Mouse (Mus musculus) MEL (cell line): ENCODE measurements around the gene Mrpl17. TPM values are rescaled to one million over a fixed set of nuclear protein-coding genes. Genes with fewer than 3 reads are reported as not detected.

ENCODE experiments used
- DNase-seq: peaks from one replicate; pipeline ENCODE4 v3.0.0; 2011; ENCODE audit warnings: low read depth, low spot score
- H3K27ac ChIP-seq: 2 replicates; pipeline ENCODE4 v1.5.1; 2012; ENCODE audit warnings: low read depth, mild to moderate bottlenecking, control low read depth, low read length, moderate library complexity; ENCODE audit not compliant: control insufficient read depth
- H3K27me3 ChIP-seq, 2 experiments: fragments of 150-350 bp in 1 of 2; sonication (generic) in 1 of 2; 2 replicates each; pipeline ENCODE4 v1.6.1; 2012; ENCODE audit warnings: low read length in 2 of 2, mild to moderate bottlenecking in 2 of 2, improper control_type of control experiment in 1 of 2, moderate library complexity in 1 of 2; ENCODE audit not compliant: insufficient read depth in 2 of 2, control insufficient read depth in 1 of 2
- H3K36me3 ChIP-seq, 2 experiments: 2 replicates each; pipeline ENCODE4 v1.6.1; 2012 to 2014; ENCODE audit warnings: low read length in 2 of 2, improper control_type of control experiment in 1 of 2, inconsistent platforms in 1 of 2, mild to moderate bottlenecking in 1 of 2; ENCODE audit not compliant: insufficient read depth in 2 of 2, control insufficient read depth in 1 of 2
- H3K4me1 ChIP-seq, 2 experiments: fragments of 150-350 bp in 1 of 2; sonication (generic) in 1 of 2; 2 replicates each; pipeline ENCODE4 v1.6.1; 2012; ENCODE audit warnings: low read length in 2 of 2, improper control_type of control experiment in 1 of 2, mild to moderate bottlenecking in 1 of 2; ENCODE audit not compliant: insufficient read depth in 2 of 2, control insufficient read depth in 1 of 2
- H3K4me3 ChIP-seq, 2 experiments: fragments of 150-350 bp in 1 of 2; sonication (generic) in 1 of 2; 2 replicates each; pipeline ENCODE4 v1.5.1; 2012; ENCODE audit warnings: low read depth in 2 of 2, low read length in 2 of 2, mild to moderate bottlenecking in 2 of 2, moderate library complexity in 2 of 2, control low read depth in 1 of 2, improper control_type of control experiment in 1 of 2; ENCODE audit not compliant: control insufficient read depth in 1 of 2, insufficient read depth in 1 of 2
- H3K79me2 ChIP-seq: 2 replicates; pipeline ENCODE4 v1.6.1; 2012; ENCODE audit warnings: mild to moderate bottlenecking, low read length, moderate library complexity; ENCODE audit not compliant: control insufficient read depth, poor library complexity, insufficient read depth
- H3K9ac ChIP-seq: 2 replicates; pipeline ENCODE4 v1.6.1; 2012; ENCODE audit warnings: low read depth, mild to moderate bottlenecking, control low read depth, low read length, moderate library complexity; ENCODE audit not compliant: control insufficient read depth, poor library complexity, severe bottlenecking
- H3K9me3 ChIP-seq: fragments of 150-350 bp; sonication (generic); replicated peaks from 2 replicates; pipeline ENCODE4 v1.6.1; 2012; ENCODE audit warnings: mild to moderate bottlenecking, low read length, improper control_type of control experiment, moderate library complexity; ENCODE audit not compliant: insufficient read depth
- BHLHE40 ChIP-seq: IDR thresholded peaks from 2 replicates; pipeline ENCODE4 v1.6.1; 2012; ENCODE audit warnings: low read depth, mild to moderate bottlenecking, inconsistent platforms, low read length, improper control_type of control experiment, borderline replicate concordance
- CHD2 ChIP-seq: IDR thresholded peaks from 2 replicates; pipeline ENCODE4 v1.6.1; 2011; ENCODE audit warnings: low read length, improper control_type of control experiment
- CTCF ChIP-seq, 3 experiments: IDR thresholded peaks in 2 of 3; conservative IDR thresholded peaks in 1 of 3; 2 replicates each; pipeline ENCODE4 v1.5.1; 2011 to 2012; ENCODE audit warnings: low read length in 3 of 3, low read depth in 2 of 3, mild to moderate bottlenecking in 2 of 3, improper control_type of control experiment in 1 of 3, inconsistent platforms in 1 of 3, mixed read lengths in 1 of 3, moderate library complexity in 1 of 3; ENCODE audit not compliant: control insufficient read depth in 1 of 3, insufficient read depth in 1 of 3, poor library complexity in 1 of 3, severe bottlenecking in 1 of 3
- E2F4 ChIP-seq: IDR thresholded peaks from 2 replicates; pipeline ENCODE4 v1.6.1; 2011; ENCODE audit warnings: low read depth, low read length, improper control_type of control experiment, borderline replicate concordance
- GABPA ChIP-seq: IDR thresholded peaks from 2 replicates; pipeline ENCODE4 v1.6.1; 2012; ENCODE audit warnings: low read depth, mild to moderate bottlenecking, inconsistent platforms, low read length, improper control_type of control experiment, moderate library complexity
- GATA1 ChIP-seq: IDR thresholded peaks from 2 replicates; pipeline ENCODE4 v1.6.1; 2011; ENCODE audit warnings: low read depth, low read length, improper control_type of control experiment
- JUND ChIP-seq: IDR thresholded peaks from 2 replicates; pipeline ENCODE4 v1.6.1; 2011; ENCODE audit warnings: low read depth, mild to moderate bottlenecking, improper control_type of control experiment, low read length
- KAT2A ChIP-seq: conservative IDR thresholded peaks from 2 replicates; pipeline ENCODE4 v1.6.1; 2012; ENCODE audit warnings: low read depth, low read length, improper control_type of control experiment, inconsistent platforms
- MAFK ChIP-seq: IDR thresholded peaks from 2 replicates; pipeline ENCODE4 v1.6.1; 2011; ENCODE audit warnings: low read depth, mild to moderate bottlenecking, low read length, improper control_type of control experiment, borderline replicate concordance
- NRF1 ChIP-seq: IDR thresholded peaks from 2 replicates; pipeline ENCODE4 v1.6.1; 2014; ENCODE audit warnings: low read depth, mild to moderate bottlenecking, inconsistent platforms, low read length, improper control_type of control experiment, moderate library complexity; ENCODE audit not compliant: poor library complexity, insufficient read depth, severe bottlenecking
- RAD21 ChIP-seq: IDR thresholded peaks from 2 replicates; pipeline ENCODE4 v1.6.1; 2011; ENCODE audit warnings: mild to moderate bottlenecking, low read depth, low read length, improper control_type of control experiment
- RCOR1 ChIP-seq: IDR thresholded peaks from 2 replicates; pipeline ENCODE4 v1.6.1; 2012; ENCODE audit warnings: low read depth, mild to moderate bottlenecking, inconsistent platforms, low read length, improper control_type of control experiment
- SMC3 ChIP-seq: IDR thresholded peaks from 2 replicates; pipeline ENCODE4 v1.6.1; 2011; ENCODE audit warnings: low read depth, low read length, improper control_type of control experiment
- TAL1 ChIP-seq: IDR thresholded peaks from 2 replicates; pipeline ENCODE4 v1.6.1; 2012; ENCODE audit warnings: mild to moderate bottlenecking, inconsistent platforms, low read length, moderate library complexity, mixed read lengths
- TBP ChIP-seq: IDR thresholded peaks from 2 replicates; pipeline ENCODE4 v1.8.0; 2011; ENCODE audit warnings: low read depth, low read length, improper control_type of control experiment
- ZC3H11A ChIP-seq: IDR thresholded peaks from 2 replicates; pipeline ENCODE4 v1.6.1; 2012; ENCODE audit warnings: low read depth, mild to moderate bottlenecking, inconsistent platforms, low read length, improper control_type of control experiment
- ZKSCAN1 ChIP-seq: IDR thresholded peaks from 2 replicates; pipeline ENCODE4 v1.6.1; 2012; ENCODE audit warnings: low read depth, mild to moderate bottlenecking, inconsistent platforms, low read length, improper control_type of control experiment, moderate library complexity
- ZNF384 ChIP-seq: IDR thresholded peaks from 2 replicates; pipeline ENCODE4 v1.6.1; 2012; ENCODE audit warnings: low read depth, mild to moderate bottlenecking, inconsistent platforms, low read length, improper control_type of control experiment
- polyA plus RNA-seq, 2 experiments: library from polyadenylated mRNA; stranded (reverse) in 1 of 2; unstranded in 1 of 2; fragments of >175 nt in 1 of 2; fragments of >200 nt in 1 of 2; gene quantifications; 2 replicates each; pipeline versions ENCODE4 v1.2.1 to v1.2.4; 2012; ENCODE audit warnings: low replicate concordance in 2 of 2, low read depth in 1 of 2; ENCODE audit not compliant: insufficient read length in 2 of 2, insufficient read depth in 1 of 2, missing spikeins in 1 of 2
- total RNA-seq: library from RNA; depleted of rRNA; stranded (reverse); fragments of 300-350 nt; gene quantifications from 2 replicates; pipeline ENCODE4 v1.2.3, GENCODE M21; 2012

The Mrpl17 gene
- total and polyA plus RNA-seq, 3 experiments = 196 to 230 TPM; not detected in 1

GRCm38 (mm10) chr7:105818483-105818882, 7.6 kb upstream of the Mrpl17 start:
- peak; percentile 58 for DNase-seq
- Histone ChIP-seq H3K27me3 (peaks cover 0 to 1% of the 10 kb centered on the region in 2 experiments; a peak in 2 of 4 replicates), H3K36me3 (no peaks in the 10 kb centered on the region), H3K4me1 (no peaks in the 10 kb centered on the region), H3K9me3 (no peaks in the 10 kb centered on the region), H3K9ac (no peak overlapping the region), H3K27ac (no peak overlapping the region), H3K79me2 (no peaks in the 10 kb centered on the region), H3K4me3 (no peak overlapping the region)
- TF ChIP-seq CTCF (IDR thresholded peaks at IDR 0.05 in 2 of 3, conservative IDR thresholded peaks at IDR 0.05 in 1 of 3; ENCODE audit: control insufficient read depth in 1 of 3, insufficient read depth in 1 of 3, low read depth in 2 of 3, low read length in 3 of 3, poor library complexity in 1 of 3, severe bottlenecking in 1 of 3) (peak in 2 of 3 experiments; percentile 62 to 74; a peak in 4 of 6 replicates), ZC3H11A (peak; percentile 58), BHLHE40 (peak; percentile 25; the same call in 1 of the 2 replicates), NRF1 (no peak), GABPA (no peak), SMC3 (peak; percentile 87), GATA1 (peak; percentile 65), RAD21 (peak; percentile 64), ZNF384 (peak; percentile 27; the same call in 1 of the 2 replicates), KAT2A (no peak), TBP (no peak)

GRCm38 (mm10) chr7:105816736-105817135, 5.8 kb upstream of the Mrpl17 start:
- no peak overlapping the region for H3K4me3 ChIP-seq
- H3K9ac ChIP-seq = no peak overlapping the region
- DNase-seq = peak; percentile 53
- TF ChIP-seq MAFK = no peak
- TF ChIP-seq RAD21 = peak; percentile 52
- TF ChIP-seq CTCF (IDR thresholded peaks at IDR 0.05 in 2 of 3, conservative IDR thresholded peaks at IDR 0.05 in 1 of 3; ENCODE audit: control insufficient read depth in 1 of 3, insufficient read depth in 1 of 3, low read depth in 2 of 3, low read length in 3 of 3, poor library complexity in 1 of 3, severe bottlenecking in 1 of 3) = peak in 2 of 3 experiments; percentile 39 to 69; a peak in 3 of 6 replicates
- TF ChIP-seq SMC3 = peak; percentile 48
- no peak for TF ChIP-seq ZNF384
- TF ChIP-seq, all 39 proteins: peak for 3
- no peaks in the 10 kb centered on the region for H3K79me2 ChIP-seq
- no peaks in the 10 kb centered on the region; a peak in 1 of 4 replicates for H3K4me1 ChIP-seq
- H3K9me3 ChIP-seq = no peaks in the 10 kb centered on the region
- peaks cover 0 to 1% of the 10 kb centered on the region in 2 experiments; a peak in 2 of 4 replicates for H3K27me3 ChIP-seq
- H3K36me3 ChIP-seq = no peaks in the 10 kb centered on the region
- H3K27ac ChIP-seq = no peak overlapping the region

GRCm38 (mm10) chr7:105813326-105813725, 2.4 kb upstream of the Mrpl17 start:
- Histone ChIP-seq H3K4me1 (peaks cover 0 to 16% of the 10 kb centered on the region in 2 experiments; a peak in 3 of 4 replicates), H3K79me2 (peaks cover 12% of the 10 kb centered on the region), H3K27ac (no peak overlapping the region), H3K9ac (no peak overlapping the region), H3K9me3 (no peaks in the 10 kb centered on the region), H3K27me3 (peaks cover 0 to 1% of the 10 kb centered on the region in 2 experiments; a peak in 1 of 4 replicates), H3K4me3 (no peak overlapping the region), H3K36me3 (peaks cover 5 to 17% of the 10 kb centered on the region in 2 experiments; a peak in 3 of 4 replicates)
- TF ChIP-seq E2F4 = no peak
- TF ChIP-seq JUND = no peak
- no peak for TF ChIP-seq CHD2
- TF ChIP-seq ZKSCAN1 = no peak
- TF ChIP-seq RCOR1 = no peak
- TF ChIP-seq BHLHE40 = no peak
- no peak for TF ChIP-seq TAL1
- TF ChIP-seq CTCF (IDR thresholded peaks at IDR 0.05 in 2 of 3, conservative IDR thresholded peaks at IDR 0.05 in 1 of 3; ENCODE audit: control insufficient read depth in 1 of 3, insufficient read depth in 1 of 3, low read depth in 2 of 3, low read length in 3 of 3, poor library complexity in 1 of 3, severe bottlenecking in 1 of 3) = no peak
- no peak for DNase-seq
